Mouse (Mus musculus) layer of hippocampus, postnatal 36 days (tissue): ENCODE measurements around the gene Tmub1. TPM values are rescaled to one million over a fixed set of nuclear protein-coding genes. Genes with fewer than 3 reads are reported as not detected.

Experiments used
- DNase-seq, 2 experiments: peaks; one replicate each; pipeline ENCODE4 v3.0.0; 2022
- total RNA-seq, 2 experiments: library from RNA; stranded (reverse); gene quantifications; 2 replicates each; pipeline ENCODE4 v1.2.3; 2021

Tmub1 gene
- total RNA-seq, 2 experiments from 2014 or later = 18.6 to 19.8 TPM

GRCm38 (mm10) chr5:24453283-24453984 lies 5.8 kb upstream of the Tmub1 start:
- DNase-seq = peak in 1 of 2 experiments; percentile 38

- DNase-seq = peak; percentile 45 to 51
These were observed 5.1 kb upstream of the Tmub1 start for GRCm38 (mm10) chr5:24452691-24453233.

- peak in 1 of 2 experiments; percentile 50 for DNase-seq
These were observed 4.5 kb upstream of the Tmub1 start, which contains the start of gene Agap3 for GRCm38 (mm10) chr5:24452030-24452690. TSS of gene Agap3 (plus strand) at chr5:24452177.

DNA sequence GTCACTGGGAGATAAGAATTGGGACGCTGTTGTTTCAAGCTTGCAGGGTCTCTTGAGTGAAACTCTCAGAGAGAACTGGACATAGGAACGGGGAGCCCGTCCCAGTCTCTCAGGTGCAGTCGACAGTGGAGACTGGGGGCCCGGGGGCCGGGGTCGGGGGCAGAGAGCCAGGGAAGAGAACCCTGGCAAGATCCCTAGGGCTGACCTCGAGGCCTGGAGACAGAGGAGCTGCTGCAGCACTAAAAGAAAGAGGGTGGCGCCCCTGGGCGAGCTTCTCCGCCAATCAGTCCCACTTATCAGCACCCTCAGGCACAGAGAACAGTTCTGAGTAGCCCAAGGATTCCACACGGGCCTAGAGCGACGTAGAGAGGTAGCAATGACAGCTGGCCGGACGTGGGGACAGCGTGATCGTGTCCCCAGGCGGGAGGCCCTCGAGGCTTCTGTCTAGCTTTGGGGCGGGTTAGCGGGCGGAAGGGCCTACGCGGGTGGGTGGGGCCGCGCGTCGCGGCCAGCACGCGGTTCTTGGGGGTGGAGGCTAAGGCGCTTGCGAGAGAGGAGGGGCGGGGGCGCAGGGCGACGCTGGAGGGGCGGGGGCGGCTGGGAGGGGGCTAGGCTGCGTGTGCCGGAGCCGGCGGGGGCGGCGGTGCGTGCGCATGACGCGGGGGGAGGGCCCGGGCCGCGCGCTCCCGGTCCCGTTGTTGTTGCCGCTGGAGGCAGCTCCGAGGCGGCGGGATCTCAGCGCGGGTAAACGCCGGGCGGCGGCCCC lies 3.8 kb upstream of the Tmub1 start:
- DNase-seq = peak; percentile 85

DNA sequence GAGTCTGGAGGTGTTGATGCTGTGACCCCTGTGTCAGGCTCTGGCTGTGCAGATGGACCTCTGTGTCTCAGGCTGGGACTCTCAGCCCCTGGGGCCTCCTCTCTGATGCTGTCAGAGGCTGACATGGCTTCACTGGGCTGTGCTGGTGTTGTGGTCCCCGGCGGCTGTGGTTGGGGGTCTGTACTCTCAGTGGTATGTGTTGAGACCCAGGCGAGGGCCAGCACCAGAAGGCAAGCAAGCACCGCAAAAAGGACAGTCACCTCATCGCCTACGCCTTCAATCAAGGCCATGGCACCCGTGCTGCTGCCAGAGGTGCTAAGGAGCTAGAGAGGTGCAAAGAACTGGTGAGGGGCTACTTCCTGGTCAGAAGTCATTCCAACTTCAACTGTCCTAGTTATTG lies 1.0 kb downstream of the Tmub1 start:
- no peak for DNase-seq

GRCm38 (mm10) chr5:24445428-24446080 lies 2.1 kb downstream of the Tmub1 start:
- DNase-seq = no peak

- DNase-seq = peak; percentile 95
These were observed 2.8 kb downstream of the Tmub1 start, which contains the start of gene Fastk for GRCm38 (mm10) chr5:24444746-24445427. TSS of gene Fastk (minus strand) at chr5:24445287.

- DNase-seq = no peak
These were observed 3.7 kb downstream of the Tmub1 start for GRCm38 (mm10) chr5:24443927-24444326.

DNA sequence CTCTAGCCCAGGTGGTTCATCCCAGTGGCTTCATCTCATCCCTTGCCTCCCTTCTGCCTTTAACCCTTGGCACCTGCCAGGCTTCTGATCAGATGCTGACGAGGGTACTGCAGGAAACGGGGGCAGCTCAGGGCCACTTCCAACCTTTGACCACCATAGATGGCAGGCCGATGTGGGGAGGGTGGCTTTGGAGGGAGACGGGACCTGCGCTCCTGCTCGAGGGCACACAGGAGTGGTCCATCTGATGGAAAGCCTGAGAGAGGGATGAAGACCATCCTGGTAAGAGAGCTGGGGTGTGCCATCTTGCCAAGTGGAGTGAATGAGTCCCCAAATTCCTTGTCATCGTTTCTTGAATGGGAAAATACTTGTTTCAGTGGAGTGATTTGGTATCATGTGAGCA lies 4.5 kb downstream of the Tmub1 start:
- DNase-seq = no peak

DNA sequence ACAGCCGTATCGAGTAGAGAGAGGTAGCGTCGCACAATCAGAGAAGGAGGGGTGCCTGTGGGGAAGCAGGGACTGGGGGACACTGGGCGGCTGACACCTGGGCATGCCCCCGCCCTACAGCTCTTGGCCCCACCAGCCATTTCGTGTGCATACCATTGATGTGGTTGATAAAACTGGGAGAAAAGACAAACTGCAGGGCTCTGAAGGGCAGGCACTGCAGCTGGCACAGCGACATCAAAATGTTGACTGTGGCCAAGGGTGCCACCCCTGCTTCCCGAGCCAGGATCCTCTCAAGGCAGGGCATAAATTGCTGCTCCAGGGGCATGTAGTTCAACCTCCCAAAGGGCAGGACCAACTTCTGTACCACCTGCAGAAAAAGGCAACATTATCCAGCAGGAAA lies 5.6 kb downstream of the Tmub1 start:
- no peak for DNase-seq

- DNase-seq = no peak
These were observed 6.5 kb downstream of the Tmub1 start for GRCm38 (mm10) chr5:24441187-24441586.

DNA sequence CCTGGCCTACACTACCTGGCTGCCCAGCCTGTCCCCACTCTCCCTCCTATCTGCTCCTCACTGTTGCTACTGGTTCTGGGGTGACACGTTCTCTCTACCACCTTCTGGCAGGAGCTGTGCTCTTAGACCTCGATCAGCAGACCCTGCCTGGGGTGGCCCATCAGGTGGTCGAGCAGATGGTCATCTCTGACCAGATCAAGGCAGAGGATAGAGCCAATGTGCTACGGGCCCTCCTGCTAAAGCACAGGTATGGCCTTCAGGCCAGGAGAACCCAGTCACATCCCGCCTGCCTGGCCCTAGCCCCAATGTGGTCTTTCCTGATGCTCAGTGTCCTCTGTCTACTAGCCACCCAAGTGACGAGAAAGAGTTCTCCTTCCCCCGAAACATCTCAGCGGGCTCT lies 13.7 kb downstream of the Tmub1 start:
- no peak for DNase-seq

GRCm38 (mm10) chr5:24428596-24428995 lies 19.1 kb downstream of the Tmub1 start:
- DNase-seq = no peak

DNA sequence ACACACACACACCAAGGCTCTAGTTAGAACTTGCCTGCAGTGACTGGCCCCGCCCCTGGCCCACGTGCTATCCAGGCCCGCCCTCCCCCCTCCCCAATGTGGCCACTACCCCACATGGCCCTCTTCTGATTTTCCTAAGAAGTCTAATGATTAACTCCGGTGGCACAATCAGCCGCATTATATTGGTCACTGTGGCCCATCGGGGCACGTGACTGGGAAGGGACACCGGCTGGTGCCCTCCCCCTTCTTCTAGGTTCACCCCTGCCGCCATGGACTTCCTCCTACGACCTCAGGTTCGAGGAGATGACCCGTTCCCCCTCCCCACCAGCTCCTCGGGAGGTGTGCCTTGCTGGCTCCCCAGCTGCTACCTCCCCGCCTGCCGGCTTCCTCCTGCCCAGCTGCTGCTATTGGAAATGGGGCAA lies 19.7 kb downstream of the Tmub1 start:
- DNase-seq = no peak

DNA sequence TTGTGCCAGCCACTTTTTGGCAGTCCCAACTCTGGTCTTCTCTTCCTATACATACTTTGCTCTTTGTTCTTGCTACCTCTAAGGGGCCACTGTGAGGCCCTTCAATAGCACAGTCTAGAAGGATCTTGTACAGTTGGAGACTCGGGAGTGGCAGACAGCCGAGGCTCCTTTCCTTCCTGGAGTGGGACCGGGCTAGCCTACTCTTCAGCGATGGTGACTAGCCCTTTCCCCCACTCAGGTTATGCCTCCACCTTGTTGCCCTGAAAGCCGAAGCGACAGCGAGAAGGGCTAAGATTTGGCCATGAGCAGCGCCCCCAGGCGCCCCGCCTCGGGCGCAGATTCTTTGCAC lies 20.4 kb downstream of the Tmub1 start:
- DNase-seq = no peak

DNA sequence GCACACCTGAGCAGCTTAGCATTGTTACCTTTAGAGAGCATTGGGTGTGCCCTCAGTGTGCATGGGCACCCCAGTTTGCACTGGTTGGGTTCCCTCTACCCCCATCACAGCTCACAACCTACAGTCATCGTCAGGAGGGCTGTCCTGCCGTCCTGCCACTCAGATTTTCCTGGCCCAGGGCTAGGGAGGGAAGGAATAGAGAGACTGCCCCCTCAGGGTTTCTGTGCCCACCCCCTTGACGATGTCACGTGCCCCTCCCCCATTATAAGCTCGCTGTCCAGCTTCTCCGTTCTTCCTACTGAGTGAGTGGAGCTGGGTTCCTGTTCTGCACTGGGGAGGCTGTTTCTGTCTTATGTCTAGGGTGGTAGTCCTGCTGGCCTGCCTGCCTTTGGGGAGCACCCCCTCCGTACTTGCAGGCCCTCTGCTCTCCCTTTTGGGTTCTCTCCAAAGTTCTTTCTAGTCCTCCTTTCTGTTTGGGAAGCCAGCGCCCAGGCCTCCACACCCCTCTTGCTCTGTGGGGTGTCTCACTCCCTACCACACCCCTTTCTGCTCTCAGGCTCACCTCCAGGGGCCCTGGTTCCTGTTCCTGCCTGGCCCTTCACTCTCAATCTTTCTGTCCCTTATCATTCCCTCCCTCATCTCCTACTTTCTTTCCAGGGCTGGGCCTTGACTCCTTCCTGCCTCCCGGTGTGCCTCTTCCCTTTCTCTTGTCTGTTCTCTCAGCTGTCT lies 20.9 kb downstream of the Tmub1 start:
- no peak for DNase-seq

GRCm38 (mm10) chr5:24426037-24426432 lies 21.6 kb downstream of the Tmub1 start:
- no peak for DNase-seq

DNA sequence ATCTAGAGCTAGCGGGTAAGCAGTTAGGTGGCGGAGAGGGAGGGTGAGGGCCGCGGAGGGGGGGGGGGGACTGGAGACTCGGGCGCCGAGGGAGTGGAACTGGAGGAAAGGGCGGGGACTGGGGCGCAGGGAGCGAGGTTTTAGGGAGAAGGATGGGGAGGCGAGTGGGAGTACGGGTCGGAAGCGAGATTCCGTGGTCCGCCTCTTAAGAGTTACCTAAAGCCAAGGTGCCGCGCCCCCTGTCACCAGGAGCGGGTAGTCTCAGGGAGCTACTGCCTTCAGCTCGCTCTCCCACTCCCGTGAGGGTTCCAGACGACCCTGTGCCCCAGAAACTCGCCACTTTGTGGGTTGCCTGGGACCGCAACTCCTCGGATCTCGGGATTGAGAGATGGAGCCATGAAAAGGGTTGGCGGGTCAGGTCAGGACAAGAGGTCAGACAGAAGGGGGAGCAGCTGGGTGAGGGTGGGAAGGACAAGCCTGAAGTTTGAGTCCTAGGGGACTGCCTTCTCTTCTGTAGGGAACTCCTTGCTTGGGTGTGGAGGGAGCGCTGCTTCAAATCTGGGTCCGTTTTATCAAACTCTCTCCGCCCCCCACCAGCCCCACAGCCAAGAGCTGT lies 22.1 kb downstream of the Tmub1 start:
- no peak for DNase-seq

DNA sequence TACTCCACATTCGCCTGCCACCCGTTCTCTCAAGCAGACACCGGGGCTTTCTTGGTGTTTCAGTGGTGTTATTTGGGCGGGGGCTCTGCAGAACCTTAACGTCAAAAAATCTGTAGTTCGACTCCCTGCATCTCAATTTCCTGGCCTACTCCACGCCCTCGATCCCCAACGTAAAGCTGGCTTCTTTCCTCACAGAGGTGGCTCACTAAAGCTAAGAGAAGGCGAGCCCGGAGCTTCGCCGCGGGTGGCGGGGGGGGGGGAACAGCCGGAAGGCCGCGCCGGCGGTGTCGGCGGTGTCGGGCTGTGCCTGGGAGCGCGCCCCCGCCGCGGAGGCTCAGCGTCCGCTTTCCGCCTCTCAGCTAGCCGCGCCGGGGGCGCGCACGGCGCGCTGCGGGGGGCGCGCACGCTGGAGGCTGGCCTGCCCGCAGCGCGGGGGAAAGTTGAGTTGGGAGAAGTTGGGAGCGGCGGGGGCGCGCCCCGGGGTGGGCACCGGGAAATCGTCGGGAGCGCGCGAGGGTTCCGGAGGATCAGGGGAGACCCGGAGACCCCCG lies 22.7 kb downstream of the Tmub1 start:
- DNase-seq = peak; percentile 73 to 74

DNA sequence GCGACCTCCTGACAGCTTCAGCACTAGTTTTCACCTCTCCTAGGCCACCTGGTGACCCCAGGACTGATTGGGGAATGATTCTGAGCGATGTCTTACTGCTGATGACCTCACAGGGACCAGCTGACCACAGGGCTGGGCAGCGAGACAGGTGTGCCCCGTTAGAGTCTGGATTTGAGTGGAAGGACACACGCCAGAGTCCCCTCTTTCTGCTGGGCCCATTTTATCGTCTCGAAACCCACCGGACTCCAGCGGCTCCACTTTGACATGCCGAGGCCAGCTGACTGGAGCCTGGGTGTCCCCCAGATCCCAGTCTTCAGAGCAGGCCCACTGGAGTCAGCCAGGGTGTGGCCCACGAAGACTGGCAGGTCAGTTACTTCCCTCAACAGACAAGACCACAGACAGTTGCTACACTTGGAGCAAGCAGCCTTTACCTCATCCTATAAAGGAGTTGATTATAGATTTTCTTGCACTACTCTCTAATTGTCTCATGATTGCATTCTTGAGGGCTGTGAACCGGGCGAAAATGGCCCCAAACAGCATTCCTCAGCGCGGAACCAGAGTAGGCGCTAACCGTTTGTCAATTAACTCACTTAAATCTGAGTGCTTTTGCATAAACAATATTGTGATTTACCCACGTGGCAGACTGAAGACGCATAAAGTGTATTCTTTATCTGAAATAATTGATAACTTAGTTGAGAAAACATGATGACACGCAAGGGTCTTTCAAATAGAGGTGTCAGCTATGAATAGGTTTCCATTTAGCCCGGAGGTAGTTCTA lies 23.5 kb downstream of the Tmub1 start:
- peak; percentile 53 to 55 for DNase-seq
